Mouse (Mus musculus) cerebellum, postnatal 36 days (tissue): ENCODE data around the gene Evc2.

Experiments used
- DNase-seq, 2 experiments: peaks; one replicate each; pipeline ENCODE4 v3.0.0; 2021 to 2022; ENCODE audit warnings: mixed read lengths in 2 of 2

Gene Evc2

DNA sequence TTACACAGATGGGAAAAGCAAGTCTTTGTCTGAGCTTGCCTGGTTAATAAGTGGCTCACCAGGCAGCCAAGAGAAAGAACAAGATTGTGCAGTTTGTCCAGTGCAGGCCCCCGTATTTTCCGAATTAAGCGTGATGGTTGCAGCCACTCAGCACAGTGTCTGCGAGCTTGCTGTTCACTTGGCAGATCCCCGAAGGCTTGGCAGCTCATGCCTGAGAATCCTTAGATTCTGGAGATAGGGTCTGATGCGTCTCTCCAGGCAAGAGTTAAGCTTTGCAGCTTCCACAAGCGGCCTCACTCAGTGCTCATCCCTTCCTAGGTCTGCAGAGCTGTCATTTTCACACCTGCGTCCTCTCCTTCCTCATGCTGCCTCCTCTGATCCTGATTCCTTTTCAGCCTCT lies 30.5 kb downstream of the Evc2 start:
- no peak for DNase-seq

DNA sequence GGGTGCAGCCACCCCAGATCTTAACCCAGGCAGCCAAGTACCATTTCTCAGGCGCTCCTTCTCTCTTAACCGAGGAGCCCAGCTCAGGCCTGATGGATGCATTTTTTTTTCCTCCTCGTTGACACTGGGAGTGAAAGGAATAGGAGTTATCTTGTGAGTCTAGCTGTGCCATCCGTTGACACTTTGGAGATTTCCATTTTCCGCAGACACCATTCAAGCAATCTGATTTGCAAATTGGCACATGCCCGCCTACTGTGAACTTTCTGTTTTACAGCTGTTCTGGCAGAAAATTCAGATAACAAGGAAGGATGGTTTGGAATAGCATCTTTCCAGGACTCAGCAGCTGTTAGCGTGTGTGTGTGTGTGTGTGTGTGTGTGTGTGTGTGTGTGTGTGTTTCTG lies 39.1 kb downstream of the Evc2 start:
- no peak for DNase-seq

- no peak for DNase-seq
These were observed 42.3 kb downstream of the Evc2 start for GRCm38 (mm10) chr5:37380641-37381040.

DNA sequence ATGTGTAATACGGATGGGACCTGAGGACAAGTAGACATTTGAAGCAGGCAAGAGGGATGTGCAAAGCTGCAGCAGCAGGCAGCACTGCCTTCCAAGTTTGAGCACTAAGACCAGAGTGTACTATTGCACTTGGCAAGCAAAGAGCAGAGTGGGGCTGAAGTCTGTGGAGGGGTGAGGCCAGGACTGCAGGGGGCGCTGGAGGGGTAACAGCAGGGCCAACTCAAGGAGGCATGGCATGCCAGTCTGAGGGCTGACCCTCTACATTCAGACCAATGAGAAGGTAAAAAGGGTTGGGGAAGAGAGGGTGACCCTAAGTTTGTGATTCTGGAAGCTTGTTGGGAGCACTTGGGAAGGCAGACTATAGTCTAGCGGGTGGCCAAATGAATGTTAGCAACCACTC lies 45.3 kb downstream of the Evc2 start:
- no peak for DNase-seq

GRCm38 (mm10) chr5:37388646-37389045 lies 50.3 kb downstream of the Evc2 start:
- no peak for DNase-seq

DNA sequence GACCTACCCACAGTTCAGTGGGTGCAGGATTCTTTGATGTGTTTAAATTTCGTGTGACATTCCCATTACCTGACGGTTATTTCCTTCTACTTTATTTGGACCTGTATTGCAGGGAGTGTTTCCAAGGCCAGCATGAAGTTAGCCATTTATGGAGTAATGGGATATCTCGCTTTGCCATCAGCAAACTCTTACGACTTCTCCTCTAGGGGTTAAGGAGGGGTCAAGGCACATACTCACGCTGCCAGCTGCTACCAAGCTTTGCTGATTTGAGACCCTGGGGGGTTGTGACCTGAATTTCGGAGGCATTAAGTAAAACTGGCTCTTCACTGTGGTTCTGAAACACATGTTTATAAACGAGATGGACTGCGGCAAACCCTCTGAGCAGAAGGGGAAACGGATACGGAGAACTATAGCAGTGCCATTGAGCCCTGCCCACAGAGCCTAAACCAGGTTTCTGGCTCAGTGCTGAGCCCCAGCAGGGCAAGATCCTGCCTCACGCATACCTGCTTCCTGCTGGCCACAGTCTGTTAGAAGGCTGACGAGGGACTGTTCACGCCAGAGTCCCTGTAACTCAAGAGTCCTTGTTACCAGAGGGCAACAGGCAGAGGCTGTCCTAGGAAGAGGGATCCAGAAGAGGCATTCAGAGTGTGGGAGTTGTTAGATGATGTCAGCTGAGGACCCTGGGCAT lies 51.7 kb downstream of the Evc2 start:
- peak; percentile 59 to 65 for DNase-seq

- DNase-seq, result no peak
These were observed 52.6 kb downstream of the Evc2 start for GRCm38 (mm10) chr5:37390923-37391322.

DNA sequence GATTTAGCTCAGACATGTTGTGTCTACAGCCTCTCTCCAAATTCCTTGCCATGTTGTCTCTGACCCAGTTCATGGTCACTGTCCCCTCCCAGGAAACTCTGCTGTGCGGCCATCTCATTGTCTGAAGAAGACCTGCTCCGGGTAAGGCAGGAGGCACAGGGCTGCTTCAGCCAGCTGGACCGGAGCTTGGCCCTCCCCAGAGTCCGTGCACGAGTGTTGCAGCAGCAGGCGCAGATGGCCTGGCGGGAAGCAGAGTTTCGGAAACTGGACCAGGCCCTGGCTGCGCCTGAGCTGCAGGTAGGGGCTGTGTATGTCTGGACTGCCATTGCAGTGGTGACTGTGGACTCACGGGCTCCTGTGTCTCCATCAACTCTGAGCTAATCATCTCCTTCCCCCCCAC lies 53.6 kb downstream of the Evc2 start:
- DNase-seq, result peak; percentile 71 to 80

- DNase-seq, result no peak
These were observed 57.1 kb downstream of the Evc2 start for GRCm38 (mm10) chr5:37395172-37396030.

- no peak for DNase-seq
These were observed 80.7 kb downstream of the Evc2 start for GRCm38 (mm10) chr5:37419028-37419427.

DNA sequence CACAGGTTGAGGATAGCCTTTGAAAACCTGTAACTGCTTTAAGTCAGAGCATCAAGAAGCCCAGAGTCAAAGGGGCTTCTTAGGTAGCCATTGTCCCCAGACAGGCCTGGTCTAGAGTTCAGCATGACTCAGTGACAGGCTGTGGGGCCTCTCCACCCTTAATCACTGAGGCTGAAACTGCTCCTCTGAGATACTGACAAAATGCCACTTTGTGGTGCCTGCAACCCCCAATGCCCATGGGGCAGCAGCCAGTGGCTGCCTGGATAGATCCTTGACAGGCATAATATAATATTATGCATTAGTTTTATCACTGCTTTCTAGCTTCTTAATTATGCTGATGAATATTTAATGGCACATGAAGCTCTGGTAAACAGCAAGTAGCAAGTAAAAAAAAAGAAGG lies 88.9 kb downstream of the Evc2 start:
- DNase-seq, result no peak

- DNase-seq, result no peak
These were observed 97.1 kb downstream of the Evc2 start for GRCm38 (mm10) chr5:37435417-37435816.

GRCm38 (mm10) chr5:37442767-37443166 lies 104.5 kb downstream of the Evc2 start:
- DNase-seq, result no peak

GRCm38 (mm10) chr5:37447546-37447945 lies 109.2 kb downstream of the Evc2 start:
- DNase-seq, result no peak

GRCm38 (mm10) chr5:37456590-37456989 lies 118.3 kb downstream of the Evc2 start:
- DNase-seq, result no peak

DNA sequence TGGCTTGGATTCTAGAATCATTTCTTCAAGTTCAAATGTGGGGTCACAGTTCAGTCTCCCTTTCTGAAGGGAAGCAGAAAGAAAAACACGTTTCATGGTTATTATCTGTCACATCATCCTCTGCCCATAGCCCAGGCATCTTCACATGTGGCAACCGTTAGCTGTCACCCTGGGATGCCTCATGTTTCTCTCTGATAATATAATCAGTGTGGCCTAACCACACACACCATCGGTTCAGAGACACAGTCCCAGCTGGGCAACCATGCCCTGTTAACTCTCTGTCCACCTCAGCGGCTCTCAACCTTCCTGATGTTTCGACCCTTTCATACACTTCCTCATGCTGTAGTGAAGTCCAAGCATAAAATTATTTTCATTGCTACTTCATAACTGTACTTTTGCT lies 118.9 kb downstream of the Evc2 start:
- DNase-seq, result no peak

DNA sequence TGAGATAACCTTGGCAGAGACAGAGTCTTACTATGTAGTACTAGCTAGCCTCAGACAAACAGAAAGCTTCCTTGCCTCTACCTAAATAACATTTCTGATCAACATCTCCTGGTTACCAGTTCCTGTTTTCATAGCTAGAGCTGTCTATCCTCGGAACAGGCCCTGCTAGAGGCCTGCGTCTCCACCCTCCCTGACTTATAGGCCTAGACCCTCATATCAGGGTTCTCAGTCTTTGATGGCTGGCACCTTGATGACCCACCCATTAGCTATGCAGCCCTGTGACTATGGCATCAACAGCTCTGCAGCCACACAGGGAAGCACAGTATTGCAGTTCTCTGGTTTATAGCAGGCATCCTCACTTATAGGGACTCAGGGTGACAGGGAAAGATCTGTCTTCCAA lies 119.5 kb downstream of the Evc2 start:
- no peak for DNase-seq

GRCm38 (mm10) chr5:37458236-37458635 lies 119.9 kb downstream of the Evc2 start:
- no peak for DNase-seq

GRCm38 (mm10) chr5:37465461-37465860 lies 127.2 kb downstream of the Evc2 start:
- DNase-seq, result no peak

- no peak for DNase-seq
These were observed 129.3 kb downstream of the Evc2 start for GRCm38 (mm10) chr5:37467646-37468045.

DNA sequence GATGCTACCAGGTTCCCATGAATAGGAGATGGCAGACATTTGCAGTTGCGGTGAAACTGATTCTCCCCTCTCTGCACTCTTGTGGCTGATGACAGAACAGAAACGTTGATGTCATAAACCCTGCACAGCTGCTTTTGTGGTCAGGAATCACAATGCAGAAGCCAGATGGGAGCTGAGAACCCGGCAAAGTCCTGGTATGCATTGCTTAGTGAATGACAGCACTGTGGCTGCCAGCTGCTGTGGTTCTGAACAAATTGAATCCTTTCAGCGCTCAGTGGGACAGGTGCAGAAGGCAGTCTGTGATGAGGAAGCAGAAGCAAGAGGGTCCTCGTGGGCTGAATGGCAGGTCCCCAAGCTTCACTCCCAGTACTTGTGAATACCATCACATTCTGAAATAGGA lies 130.7 kb downstream of the Evc2 start:
- DNase-seq, result no peak

DNA sequence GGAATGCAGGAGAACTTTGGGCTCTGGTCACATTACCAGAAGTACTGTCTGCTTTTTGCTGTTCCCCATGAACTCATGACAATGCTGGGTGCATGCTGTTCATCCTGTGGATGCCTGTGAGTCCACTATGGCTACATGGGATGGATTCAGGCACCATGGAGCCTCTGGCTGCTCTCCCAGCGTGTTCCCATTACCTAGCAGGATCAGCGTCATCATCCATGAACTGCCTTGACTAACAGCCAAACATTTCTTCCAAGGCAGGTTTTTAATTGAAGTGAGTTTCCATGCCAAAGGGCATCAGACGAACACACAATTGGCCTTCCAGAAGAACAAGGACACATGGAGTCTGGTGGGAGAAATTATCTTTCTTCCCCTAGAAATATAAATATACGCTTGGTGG lies 133.3 kb downstream of the Evc2 start:
- no peak for DNase-seq

DNA sequence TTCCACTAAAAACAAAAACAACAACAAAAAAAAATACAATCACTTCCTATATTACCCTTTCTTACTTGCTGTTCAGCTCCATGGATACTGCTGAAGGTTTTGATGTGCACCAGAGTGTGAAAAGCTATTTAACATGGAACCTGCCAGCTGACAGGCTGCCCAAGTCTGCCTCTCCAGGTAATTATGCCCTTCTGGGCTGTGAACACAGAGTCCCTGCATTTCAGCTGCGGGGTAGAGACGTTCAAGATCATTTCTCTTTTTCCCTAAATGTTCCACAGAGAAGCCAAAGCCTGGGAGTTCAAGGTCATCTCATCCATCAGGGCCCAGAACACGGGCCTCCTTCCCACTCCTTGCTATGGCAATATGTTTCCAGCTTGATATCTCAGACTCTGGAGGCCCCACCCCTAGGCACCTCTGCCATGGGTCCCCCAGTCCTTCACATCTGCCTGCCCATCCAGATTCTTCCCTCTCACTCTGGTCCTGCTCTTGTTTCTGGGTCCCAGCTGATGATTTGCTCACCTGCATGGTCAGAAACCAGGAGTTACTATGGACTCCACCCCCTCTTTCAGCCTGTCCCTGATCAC lies 133.8 kb downstream of the Evc2 start:
- peak in 1 of 2 experiments; percentile 18 for DNase-seq
